Mouse (Mus musculus): ENCODE measurements at regions not wholly inside any gene's neighbourhood (a gene's known extent, or its start where the extent isn't known, plus 50 kb on each side); places are given as distances from the start of the nearest gene placed in this dataset.

DNA sequence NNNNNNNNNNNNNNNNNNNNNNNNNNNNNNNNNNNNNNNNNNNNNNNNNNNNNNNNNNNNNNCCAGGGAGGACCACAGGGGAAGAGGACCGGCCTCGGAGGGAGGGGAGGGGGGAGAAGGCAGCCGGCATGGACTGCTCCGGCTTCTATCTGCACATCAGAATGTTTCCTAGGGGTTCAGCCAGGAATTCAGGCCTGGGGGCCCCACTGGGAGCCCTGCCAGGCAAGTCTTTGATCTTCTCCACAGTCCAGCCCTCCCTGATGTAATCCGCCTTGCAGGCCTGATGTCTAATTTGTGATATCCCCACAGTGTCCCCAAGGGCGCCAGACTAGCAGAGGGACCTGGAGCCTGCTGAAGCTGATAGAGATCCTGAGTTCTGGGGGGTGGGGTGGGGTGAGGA lies 57.1 kb upstream of the Tbx3 start:
- TF ChIP-seq CTCF (IDR thresholded peaks at IDR 0.05; ENCODE audit: extremely low read depth, insufficient read depth, low read length) (no peak), POLR2A (IDR thresholded peaks at IDR 0.05; ENCODE audit: extremely low read depth, insufficient read depth, low read length) (no peak)
